Mouse (Mus musculus): ENCODE measurements around the gene Nanos1. TPM values are rescaled to one million over a fixed set of nuclear protein-coding genes. Genes with fewer than 3 reads are reported as not detected.

Gene Nanos1
- polyA plus RNA-seq, 1 experiment from 2014 or later, result 0.76 TPM

DNA sequence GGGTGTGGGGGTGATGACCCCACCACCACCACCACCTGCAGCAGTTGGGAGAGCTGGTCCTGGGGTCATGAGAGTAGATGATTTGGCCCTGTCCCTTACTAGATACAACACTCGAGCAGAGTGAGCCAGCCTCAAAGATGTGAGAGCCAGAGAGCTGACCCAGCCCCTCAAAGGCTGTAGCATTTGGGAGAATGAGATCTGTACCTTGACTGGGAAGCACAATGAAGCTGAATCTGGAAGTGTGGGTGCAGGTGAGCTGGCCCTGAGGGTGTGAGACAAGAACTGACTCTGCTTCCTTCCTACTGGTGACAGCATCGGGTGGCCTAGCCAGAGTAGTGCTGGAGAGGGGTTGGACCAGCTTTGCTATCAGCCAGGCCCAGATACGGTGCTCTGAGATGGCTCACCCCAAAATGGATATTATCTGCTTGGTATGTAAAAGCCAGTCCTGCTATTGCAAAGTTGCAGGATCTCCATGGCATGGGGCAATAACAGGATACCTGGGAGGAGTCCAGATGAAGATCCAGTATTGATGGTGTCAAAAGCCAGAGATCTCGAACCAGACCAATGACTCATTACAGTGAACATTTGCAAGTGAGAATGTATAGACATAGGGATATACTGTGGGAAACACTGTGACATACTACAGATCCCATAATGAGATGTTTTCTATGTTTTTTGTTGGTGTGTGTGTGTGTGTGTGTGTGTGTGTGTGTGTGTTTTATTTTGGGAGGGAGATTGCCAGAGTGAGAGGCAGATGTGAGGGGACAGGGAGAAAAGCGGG, 11.8 kb upstream of the Nanos1 start:
- no peak overlapping the region for H3K4me2 ChIP-seq (ENCODE audit: low read depth, low read length)
- H3K4me3 ChIP-seq (ENCODE audit: low read length), result no peak overlapping the region
- ATAC-seq (replicated peaks; ENCODE audit: extremely low read depth, insufficient read depth, low FRiP score), result no peak
- H3K27ac ChIP-seq (ENCODE audit: low read length), result no peak overlapping the region
- no peak overlapping the region for H3K9ac ChIP-seq (ENCODE audit: low read length)
- H3K9me3 ChIP-seq (replicated peaks; ENCODE audit: control insufficient read depth, low read length), result no peaks in the 10 kb centered on the region
- 56% methylated on average over 5 of the region's 5 CpGs for WGBS
- H3K36me3 ChIP-seq (ENCODE audit: control insufficient read depth, insufficient read depth), result no peaks in the 10 kb centered on the region
- H3K4me1 ChIP-seq (ENCODE audit: control insufficient read depth, insufficient read depth, low read length), result no peaks in the 10 kb centered on the region
- no peaks in the 10 kb centered on the region for H3K27me3 ChIP-seq (ENCODE audit: control insufficient read depth, insufficient read depth, low read length)

DNA sequence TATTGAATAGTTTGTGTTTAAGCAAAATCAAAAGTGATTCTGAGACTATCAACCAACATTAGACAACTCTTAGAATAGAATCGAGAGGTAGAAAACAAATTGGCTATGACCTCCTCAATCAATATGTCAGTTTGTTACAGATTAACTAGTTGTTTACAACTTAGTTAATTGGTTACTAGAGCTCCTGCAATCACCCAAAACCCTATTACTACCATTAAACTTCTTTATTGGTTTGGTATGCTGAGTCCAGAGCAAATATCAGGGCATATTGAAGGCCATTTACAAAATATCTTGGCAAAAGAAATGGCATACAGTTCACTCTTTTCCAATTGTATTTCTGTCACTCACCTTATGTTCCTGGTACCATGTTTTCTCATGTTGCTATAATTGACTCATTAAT, 8.0 kb upstream of the Nanos1 start:
- 71% methylated on average over 1 of the region's 1 CpGs for WGBS
- Histone ChIP-seq H3K9me3 (replicated peaks; ENCODE audit: control insufficient read depth, low read length) (no peaks in the 10 kb centered on the region), H3K4me3 (ENCODE audit: low read length) (no peak overlapping the region), H3K27ac (ENCODE audit: low read length) (no peak overlapping the region), H3K4me2 (ENCODE audit: low read depth, low read length) (no peak overlapping the region), H3K36me3 (ENCODE audit: control insufficient read depth, insufficient read depth) (no peaks in the 10 kb centered on the region), H3K27me3 (ENCODE audit: control insufficient read depth, insufficient read depth, low read length) (no peaks in the 10 kb centered on the region), H3K9ac (ENCODE audit: low read length) (no peak overlapping the region), H3K4me1 (ENCODE audit: control insufficient read depth, insufficient read depth, low read length) (no peaks in the 10 kb centered on the region)
- no peak for ATAC-seq (replicated peaks; ENCODE audit: extremely low read depth, insufficient read depth, low FRiP score)

DNA sequence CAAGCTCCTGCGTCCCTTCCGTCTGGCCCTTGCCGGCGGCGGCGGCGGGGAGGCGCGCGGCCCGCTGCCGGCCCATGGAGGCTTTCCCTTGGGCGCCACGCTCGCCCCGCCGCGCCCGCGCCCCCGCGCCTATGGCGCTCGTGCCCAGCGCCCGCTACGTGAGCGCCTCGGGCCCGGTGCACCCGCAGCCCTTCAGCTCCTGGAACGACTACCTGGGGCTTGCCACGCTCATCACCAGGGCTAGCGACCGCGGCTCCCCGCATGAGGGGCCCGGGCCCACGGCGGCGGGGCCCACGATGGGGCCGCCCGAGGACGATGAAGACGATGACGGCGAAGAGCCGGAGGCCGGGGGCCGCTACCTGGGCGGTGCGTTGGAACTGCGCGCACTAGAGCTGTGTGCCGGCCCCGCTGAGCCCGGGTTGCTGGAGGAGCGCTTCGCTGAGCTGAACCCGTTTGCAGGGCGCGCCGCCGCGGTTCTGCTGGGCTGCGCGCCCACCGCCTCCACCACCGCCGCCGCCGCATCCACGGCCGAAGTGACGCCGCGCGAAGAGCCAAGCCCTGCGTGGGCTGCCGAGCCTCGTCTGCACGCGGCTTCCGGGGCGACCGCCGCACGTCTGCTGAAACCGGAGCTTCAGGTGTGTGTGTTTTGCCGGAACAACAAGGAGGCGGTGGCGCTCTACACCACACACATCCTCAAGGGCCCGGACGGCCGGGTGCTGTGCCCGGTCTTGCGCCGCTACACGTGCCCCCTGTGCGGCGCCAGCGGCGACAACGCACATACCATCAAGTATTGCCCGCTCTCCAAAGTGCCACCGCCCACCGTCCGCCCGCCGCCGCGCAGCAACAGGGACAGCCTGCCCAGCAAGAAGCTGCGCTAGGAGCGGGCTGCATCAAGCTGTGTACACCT, 658 bp downstream of the Nanos1 start:
- Histone ChIP-seq H3K27me3 (ENCODE audit: control insufficient read depth, insufficient read depth, low read length) (0 out of 2 replicates have a peak, but pooled peaks cover 5% of the 10 kb centered on the region), H3K4me1 (ENCODE audit: control insufficient read depth, insufficient read depth, low read length) (peaks cover 6% of the 10 kb centered on the region), H3K4me2 (ENCODE audit: low read depth, low read length) (peak overlapping the region; percentile 90), H3K36me3 (ENCODE audit: control insufficient read depth, insufficient read depth) (peaks cover 5% of the 10 kb centered on the region; the same call in 1 of the 2 replicates), H3K27ac (ENCODE audit: low read length) (no peak overlapping the region), H3K9me3 (replicated peaks; ENCODE audit: control insufficient read depth, low read length) (no peaks in the 10 kb centered on the region), H3K9ac (ENCODE audit: low read length) (peak overlapping the region; percentile 67), H3K4me3 (ENCODE audit: low read length) (peak overlapping the region; percentile 62)
- ATAC-seq (replicated peaks; ENCODE audit: extremely low read depth, insufficient read depth, low FRiP score), result peak; percentile 38
- WGBS, result under 1% methylated on average over 105 of the region's 115 CpGs

DNA sequence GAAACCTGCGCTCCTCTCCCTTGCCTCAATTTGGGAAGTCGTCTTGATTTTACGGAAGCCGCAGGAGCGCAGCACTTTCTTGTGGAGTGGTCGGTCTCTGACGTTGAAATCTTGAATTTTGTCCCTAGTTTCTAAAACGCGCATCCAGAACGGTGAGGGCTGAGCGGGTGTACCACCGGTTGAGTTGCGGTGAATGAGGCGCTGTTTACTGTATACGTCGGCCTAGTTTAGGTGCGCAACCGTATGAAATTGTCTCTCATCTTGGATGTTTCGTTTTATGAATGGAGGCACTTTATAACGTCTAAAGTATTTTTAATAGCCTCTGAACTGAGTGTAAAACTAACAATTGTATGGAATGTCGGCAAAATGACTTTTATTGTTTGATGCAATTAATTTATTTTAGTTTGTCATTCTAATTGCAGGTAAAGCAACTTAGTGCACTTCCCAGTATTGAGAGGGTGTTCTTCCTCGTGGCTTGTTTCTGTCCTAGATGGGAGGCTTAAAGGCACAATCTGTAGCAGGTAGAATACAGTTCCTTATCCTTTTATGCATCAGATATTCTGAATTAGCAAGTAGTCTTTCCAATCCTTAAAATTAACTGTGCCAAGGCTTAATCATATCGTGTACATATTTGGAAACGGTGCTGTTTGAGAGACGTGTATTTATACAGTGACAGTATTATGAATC, 1.5 kb downstream of the Nanos1 start:
- Histone ChIP-seq H3K27me3 (ENCODE audit: control insufficient read depth, insufficient read depth, low read length) (0 out of 2 replicates have a peak, but pooled peaks cover 5% of the 10 kb centered on the region), H3K4me2 (ENCODE audit: low read depth, low read length) (peak overlapping the region; percentile 90), H3K36me3 (ENCODE audit: control insufficient read depth, insufficient read depth) (peaks cover 8% of the 10 kb centered on the region), H3K4me1 (ENCODE audit: control insufficient read depth, insufficient read depth, low read length) (peaks cover 6% of the 10 kb centered on the region), H3K9me3 (replicated peaks; ENCODE audit: control insufficient read depth, low read length) (no peaks in the 10 kb centered on the region), H3K9ac (ENCODE audit: low read length) (peak overlapping the region; percentile 67; the same call in 1 of the 2 replicates), H3K27ac (ENCODE audit: low read length) (no peak overlapping the region), H3K4me3 (ENCODE audit: low read length) (peak overlapping the region; percentile 62)
- WGBS, result 5% methylated on average over 25 of the region's 25 CpGs
- no peak for ATAC-seq (replicated peaks; ENCODE audit: extremely low read depth, insufficient read depth, low FRiP score)

DNA sequence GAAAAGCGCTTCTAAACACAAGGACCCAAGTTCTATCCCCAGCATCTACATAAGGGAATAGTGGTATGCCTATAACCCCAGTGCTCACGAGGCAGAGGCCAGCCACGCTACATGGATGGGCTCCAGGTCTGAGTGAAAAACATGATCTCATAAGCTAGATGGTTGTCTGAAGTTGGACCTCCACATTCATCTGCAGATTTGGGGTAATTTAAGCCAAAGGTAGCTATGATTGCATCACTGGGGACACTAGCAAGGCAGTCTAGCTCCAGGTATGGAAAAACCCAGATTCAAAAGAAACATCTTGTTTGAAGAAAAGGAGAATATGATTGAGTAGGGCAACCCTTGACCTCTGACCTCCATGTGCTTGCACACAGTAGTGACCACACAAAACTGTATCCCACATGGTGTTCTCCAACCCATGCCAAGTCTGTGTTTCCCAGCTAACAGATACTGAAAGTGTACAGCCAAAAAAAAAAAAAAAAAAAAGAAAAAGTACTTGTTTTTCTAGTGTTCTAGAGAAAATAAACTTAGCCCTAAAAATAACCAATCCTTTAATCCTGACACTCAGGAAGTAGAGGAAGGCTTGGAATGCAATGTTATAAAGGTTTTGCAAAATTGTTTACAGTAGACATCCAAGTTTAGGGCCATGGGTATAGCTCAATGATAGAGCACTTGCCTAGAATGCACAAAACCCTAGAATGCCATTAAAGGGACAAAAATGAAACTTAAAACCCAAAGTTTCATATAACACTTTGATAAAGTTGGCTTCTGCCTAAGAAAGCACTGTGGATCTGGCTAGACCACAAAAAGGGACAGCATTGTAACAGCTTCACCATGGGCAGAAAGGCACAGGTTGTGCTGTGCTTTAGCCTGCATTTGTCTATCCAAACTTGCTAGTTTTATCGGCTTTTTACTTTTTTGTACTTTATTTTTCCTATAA, 3.4 kb downstream of the Nanos1 start:
- H3K4me1 ChIP-seq (ENCODE audit: control insufficient read depth, insufficient read depth, low read length), result peaks cover 6% of the 10 kb centered on the region
- no peaks in the 10 kb centered on the region for H3K9me3 ChIP-seq (replicated peaks; ENCODE audit: control insufficient read depth, low read length)
- H3K4me2 ChIP-seq (ENCODE audit: low read depth, low read length), result no peak overlapping the region
- H3K36me3 ChIP-seq (ENCODE audit: control insufficient read depth, insufficient read depth), result peaks cover 23% of the 10 kb centered on the region
- no peak for ATAC-seq (replicated peaks; ENCODE audit: extremely low read depth, insufficient read depth, low FRiP score)
- H3K4me3 ChIP-seq (ENCODE audit: low read length), result no peak overlapping the region
- no peak overlapping the region for H3K27ac ChIP-seq (ENCODE audit: low read length)
- no peak overlapping the region for H3K9ac ChIP-seq (ENCODE audit: low read length)
- H3K27me3 ChIP-seq (ENCODE audit: control insufficient read depth, insufficient read depth, low read length), result 0 out of 2 replicates have a peak, but pooled peaks cover under 1% of the 10 kb centered on the region
- 77% methylated on average over 4 of the region's 4 CpGs for WGBS

DNA sequence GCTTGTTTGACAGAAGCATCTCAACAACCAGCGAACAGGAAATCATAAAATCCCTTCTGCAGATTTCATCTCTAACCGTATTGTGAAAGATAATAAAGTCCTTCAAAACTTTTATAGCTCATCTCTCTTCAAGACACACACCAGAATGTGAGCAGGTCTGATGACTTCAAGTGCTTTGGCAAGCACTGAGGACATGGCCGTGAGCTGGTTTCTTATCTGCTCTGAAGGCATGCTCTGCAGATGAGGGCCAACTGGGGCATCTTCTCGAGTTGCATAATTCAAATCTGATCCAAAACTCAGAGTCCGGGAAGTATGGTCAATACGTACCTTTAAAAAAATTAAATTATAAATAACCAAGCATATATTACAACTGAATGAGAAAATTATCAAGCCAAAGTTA, 17.6 kb downstream of the Nanos1 start:
- 70% methylated on average over 6 of the region's 6 CpGs for WGBS
- H3K4me1 ChIP-seq (ENCODE audit: control insufficient read depth, insufficient read depth, low read length), result no peaks in the 10 kb centered on the region

DNA sequence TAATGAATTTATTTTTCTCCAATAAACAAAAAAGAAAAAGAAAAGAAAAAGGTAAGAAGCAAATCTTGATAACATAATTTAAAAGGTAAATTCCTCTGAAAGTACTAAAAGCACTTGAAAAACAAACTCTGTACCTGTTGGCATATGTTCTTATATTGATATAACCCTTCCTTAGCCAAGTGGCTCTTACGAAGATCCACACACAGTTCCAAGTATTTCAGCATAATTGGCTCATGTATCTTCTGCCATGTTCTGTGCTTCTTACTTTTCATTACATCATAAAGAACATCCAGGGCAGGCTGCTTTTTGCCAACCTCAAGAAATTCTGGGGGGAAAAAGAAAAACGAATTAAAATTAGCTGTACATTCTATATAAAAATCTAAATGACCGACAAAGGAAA, 26.2 kb downstream of the Nanos1 start:
- ATAC-seq (replicated peaks; ENCODE audit: extremely low read depth, insufficient read depth, low FRiP score), result no peak
- H3K4me3 ChIP-seq (ENCODE audit: low read length), result no peak overlapping the region
- peaks cover 14% of the 10 kb centered on the region for H3K4me1 ChIP-seq (ENCODE audit: control insufficient read depth, insufficient read depth, low read length)
- peaks cover 22% of the 10 kb centered on the region for H3K36me3 ChIP-seq (ENCODE audit: control insufficient read depth, insufficient read depth)
- no peak overlapping the region for H3K4me2 ChIP-seq (ENCODE audit: low read depth, low read length)
- WGBS, result 80% methylated on average over 3 of the region's 3 CpGs
- no peak overlapping the region for H3K27ac ChIP-seq (ENCODE audit: low read length)
- H3K27me3 ChIP-seq (ENCODE audit: control insufficient read depth, insufficient read depth, low read length), result no peaks in the 10 kb centered on the region
- H3K9me3 ChIP-seq (replicated peaks; ENCODE audit: control insufficient read depth, low read length), result no peaks in the 10 kb centered on the region
- no peak overlapping the region for H3K9ac ChIP-seq (ENCODE audit: low read length)

More for the DNA sequence above, 17.6 kb downstream of the Nanos1 start:
- Histone ChIP-seq H3K9me3 (replicated peaks; ENCODE audit: control insufficient read depth, low read length) (no peaks in the 10 kb centered on the region), H3K4me3 (ENCODE audit: low read length) (no peak overlapping the region), H3K27me3 (ENCODE audit: control insufficient read depth, insufficient read depth, low read length) (no peaks in the 10 kb centered on the region), H3K4me2 (ENCODE audit: low read depth, low read length) (no peak overlapping the region), H3K27ac (ENCODE audit: low read length) (no peak overlapping the region), H3K36me3 (ENCODE audit: control insufficient read depth, insufficient read depth) (peaks cover 67% of the 10 kb centered on the region), H3K9ac (ENCODE audit: low read length) (no peak overlapping the region)
- ATAC-seq (replicated peaks; ENCODE audit: extremely low read depth, insufficient read depth, low FRiP score), result no peak

DNA sequence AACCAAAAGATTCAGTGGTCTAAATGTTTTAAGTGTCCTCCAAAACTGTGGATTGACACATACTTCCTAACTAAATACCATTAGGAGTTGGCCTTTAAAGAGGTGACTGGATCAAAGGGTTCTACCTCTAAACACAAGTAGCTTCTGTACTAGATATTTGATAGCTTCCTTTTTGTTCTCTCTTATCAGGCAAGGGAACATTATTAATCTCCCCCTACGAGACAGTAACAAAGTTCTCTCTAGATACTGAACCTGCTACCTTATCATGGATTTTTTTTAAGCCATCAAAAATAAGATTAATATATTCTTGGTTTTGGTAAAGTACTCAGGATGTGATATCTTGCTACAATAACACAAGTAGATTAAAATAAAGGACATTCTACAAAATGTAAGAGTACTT, 28.9 kb downstream of the Nanos1 start:
- Histone ChIP-seq H3K27me3 (ENCODE audit: control insufficient read depth, insufficient read depth, low read length) (no peaks in the 10 kb centered on the region), H3K4me2 (ENCODE audit: low read depth, low read length) (no peak overlapping the region), H3K4me3 (ENCODE audit: low read length) (no peak overlapping the region), H3K9ac (ENCODE audit: low read length) (no peak overlapping the region), H3K9me3 (replicated peaks; ENCODE audit: control insufficient read depth, low read length) (no peaks in the 10 kb centered on the region), H3K27ac (ENCODE audit: low read length) (no peak overlapping the region), H3K36me3 (ENCODE audit: control insufficient read depth, insufficient read depth) (peaks cover 7% of the 10 kb centered on the region; the same call in 1 of the 2 replicates), H3K4me1 (ENCODE audit: control insufficient read depth, insufficient read depth, low read length) (peaks cover 22% of the 10 kb centered on the region)
- 24% methylated on average over 1 of the region's 1 CpGs for WGBS
- no peak for ATAC-seq (replicated peaks; ENCODE audit: extremely low read depth, insufficient read depth, low FRiP score)

Measured in heart, embryonic 16.5 days (tissue).